Mouse (Mus musculus): ENCODE measurements around the gene Unc5c.

GRCm38 (mm10) chr3:141745322-141745721 is 280.3 kb downstream of the Unc5c start:
- TF ChIP-seq POLR2A (IDR thresholded peaks at IDR 0.05; ENCODE audit: extremely low read depth, insufficient read depth, low read length) = no peak
- TF ChIP-seq CTCF (IDR thresholded peaks at IDR 0.05; ENCODE audit: extremely low read depth, insufficient read depth, low read length) = no peak

Measured in cortical plate, adult 2 months (tissue).